ENCODE assay signal across 10 mouse cellular contexts in genomic region chr7:36892776-36893500, GRCm38 (mm10).
DNase-seq lines count a peak whose midpoint lies in the region; ATAC-seq lines count a peak whose summit lies in the region.
"Had no signal": no experiment of that assay in that cellular context is flagged by ENCODE, and none has a peak within 500 bp of the region (broad histone marks: within the 10 kb centered on the region; RNA-seq: fewer than 3 reads in every experiment).

No protein-coding gene starts in this region.

- no peak overlapping the region for H3K4me2 ChIP-seq in lung, embryonic 16.5 days (ENCODE audit: low read depth, low read length)
- H3K4me2 ChIP-seq in hindbrain, embryonic 16.5 days (ENCODE audit: low read length): no peak overlapping the region; the same call in 1 of the 2 replicates

- H3K36me3 ChIP-seq in lung, embryonic 16.5 days (ENCODE audit: control insufficient read depth, insufficient read depth, low read length): no peaks in the 10 kb centered on the region
- H3K36me3 ChIP-seq in hindbrain, embryonic 16.5 days (ENCODE audit: control insufficient read depth, insufficient read depth, low read length): no peaks in the 10 kb centered on the region

- H3K4me3 ChIP-seq in lung, embryonic 16.5 days (ENCODE audit: low read length): no peak overlapping the region
- H3K4me3 ChIP-seq in hindbrain, embryonic 16.5 days (ENCODE audit: low read length): no peak overlapping the region

- no peak overlapping the region for H3K27ac ChIP-seq in lung, embryonic 16.5 days (ENCODE audit: low read length)
- no peak overlapping the region for H3K27ac ChIP-seq in hindbrain, embryonic 16.5 days (ENCODE audit: low read depth, low read length)
- H3K27ac ChIP-seq: macrophage had no signal

- H3K4me1 ChIP-seq in lung, embryonic 16.5 days (replicated peaks; ENCODE audit: control insufficient read depth, insufficient read depth, low read length): 0 out of 2 replicates have a peak, but pooled peaks cover 3% of the 10 kb centered on the region
- peaks cover 15% of the 10 kb centered on the region for H3K4me1 ChIP-seq in hindbrain, embryonic 16.5 days (ENCODE audit: control insufficient read depth, insufficient read depth, low read depth, low read length)

- 49% methylated on average over 18 of the region's 18 CpGs for WGBS in lung, embryonic 16.5 days
- 29% methylated on average over 18 of the region's 18 CpGs for WGBS in hindbrain, embryonic 16.5 days

- H3K9me3 ChIP-seq in lung, embryonic 16.5 days (ENCODE audit: control insufficient read depth, low read length): no peaks in the 10 kb centered on the region
- 0 out of 2 replicates have a peak, but pooled peaks cover 2% of the 10 kb centered on the region for H3K9me3 ChIP-seq in hindbrain, embryonic 16.5 days (ENCODE audit: control insufficient read depth, low read length)

- H3K9ac ChIP-seq in lung, embryonic 16.5 days (ENCODE audit: low read length): no peak overlapping the region
- no peak overlapping the region for H3K9ac ChIP-seq in hindbrain, embryonic 16.5 days (ENCODE audit: low read depth, low read length)

- ATAC-seq in cerebellum, adult (ENCODE audit: insufficient number of reproducible peaks, low FRiP score, low TSS enrichment): peak; percentile 47; the same call in 1 of the 2 replicates
- 0 out of 2 replicates have a peak, but pooled peaks have one; percentile 36 for ATAC-seq in lung, embryonic 16.5 days (ENCODE audit: low read depth)
- peak; percentile 80 for ATAC-seq in hindbrain, embryonic 16.5 days

- H3K27me3 ChIP-seq in lung, embryonic 16.5 days (ENCODE audit: control insufficient read depth, insufficient read depth, low read depth, low read length): no peaks in the 10 kb centered on the region
- no peaks in the 10 kb centered on the region for H3K27me3 ChIP-seq in hindbrain, embryonic 16.5 days (replicated peaks; ENCODE audit: control insufficient read depth, insufficient read depth, low read length)

- DNase-seq in cerebellum, adult 8-10 months: no peak
- no peak for DNase-seq in lung, adult 18-20 months
- peak; percentile 91 for DNase-seq in retina, postnatal 1 day
- no peak for DNase-seq in testis, postnatal 10 days (ENCODE audit: low spot score)
- DNase-seq in gastrocnemius, postnatal 10 days: no peak
- DNase-seq: adrenal gland, postnatal 36 days had no signal
